Mouse (Mus musculus) adrenal gland, adult (tissue): Measurements from ENCODE around the gene Zc3h7a.
"Not testable (repeated sequence)": the region's sequence is repeated elsewhere in the genome, so short reads cannot be mapped to it uniquely, and the experiment has no call there.

Source experiments
- DNase-seq, 2 experiments: peaks; one replicate each; pipeline ENCODE4 v3.0.0; 2022 to 2023; ENCODE audit warnings: low spot score in 1 of 2; ENCODE audit not compliant: inconsistent age in 2 of 2

Zc3h7a gene

GRCm38 (mm10) chr16:11176208-11176883 is at the start of gene Zc3h7a:
Gene Zc3h7a (minus strand): TSS chr16:11176393.
- peak; percentile 94 to 97 for DNase-seq

GRCm38 (mm10) chr16:11217801-11218200 is 41.6 kb upstream of the Zc3h7a start:
- peak in 1 of 2 experiments; percentile 16 for DNase-seq

GRCm38 (mm10) chr16:11203600-11204390 is 27.6 kb upstream of the Zc3h7a start:
- DNase-seq, result no peak

- DNase-seq, result peak; percentile 92 to 97
These were observed 26.7 kb upstream of the Zc3h7a start, which contains the start of gene Rsl1d1 for GRCm38 (mm10) chr16:11202571-11203554. Gene Rsl1d1 (minus strand): TSS chr16:11203331.

GRCm38 (mm10) chr16:11201740-11202394 is 25.7 kb upstream of the Zc3h7a start:
- DNase-seq, result no peak

- no peak for DNase-seq
These were observed 24.1 kb upstream of the Zc3h7a start for GRCm38 (mm10) chr16:11200247-11200646.

- DNase-seq, result no peak
These were observed 22.3 kb upstream of the Zc3h7a start for GRCm38 (mm10) chr16:11198467-11198866.

- DNase-seq, result no peak
These were observed 20.9 kb upstream of the Zc3h7a start for GRCm38 (mm10) chr16:11197052-11197451.

- no peak for DNase-seq
These were observed 17.0 kb upstream of the Zc3h7a start for GRCm38 (mm10) chr16:11193231-11193630.

GRCm38 (mm10) chr16:11190150-11190549 is 14.0 kb upstream of the Zc3h7a start:
- no peak for DNase-seq

GRCm38 (mm10) chr16:11177404-11177803 is 1.2 kb upstream of the Zc3h7a start:
- DNase-seq, result no peak

GRCm38 (mm10) chr16:11176884-11177244 is 671 bp upstream of the Zc3h7a start:
- DNase-seq, result no peak

- DNase-seq, result peak; percentile 81 to 93
These were observed 545 bp downstream of the Zc3h7a start for GRCm38 (mm10) chr16:11175489-11176207.

- peak in 1 of 2 experiments; percentile 11 for DNase-seq
These were observed 1.1 kb downstream of the Zc3h7a start for GRCm38 (mm10) chr16:11175100-11175488.

GRCm38 (mm10) chr16:11174671-11175081 is 1.5 kb downstream of the Zc3h7a start:
- peak; percentile 66 to 88 for DNase-seq

- DNase-seq, result no peak
These were observed 4.5 kb downstream of the Zc3h7a start for GRCm38 (mm10) chr16:11171679-11172078.

GRCm38 (mm10) chr16:11166431-11166830 is 9.8 kb downstream of the Zc3h7a start:
- no peak for DNase-seq

- DNase-seq, result no peak
These were observed 11.4 kb downstream of the Zc3h7a start for GRCm38 (mm10) chr16:11164695-11165255.

- not testable (repeated sequence) for DNase-seq
These were observed 18.5 kb downstream of the Zc3h7a start for GRCm38 (mm10) chr16:11157721-11158120.

GRCm38 (mm10) chr16:11154500-11154899 is 21.7 kb downstream of the Zc3h7a start:
- no peak for DNase-seq
